Mouse (Mus musculus) brain, embryonic 14.5 days (tissue): ENCODE data around the gene Tor1b.
"Not testable (repeated sequence)": the region's sequence is repeated elsewhere in the genome, so short reads cannot be mapped to it uniquely, and the experiment has no call there.

Experiments
- CTCF ChIP-seq: fragments of 200-500 bp; IDR thresholded peaks from 2 replicates; pipeline ENCODE4 v1.5.1; 2012; ENCODE audit warnings: inconsistent platforms, mild to moderate bottlenecking, moderate library complexity, borderline replicate concordance; ENCODE audit not compliant: insufficient read depth, insufficient read length; ENCODE audit errors: extremely low read depth
- POLR2A ChIP-seq: fragments of 200-500 bp; IDR thresholded peaks from 2 replicates; pipeline ENCODE4 v1.6.1; 2012; ENCODE audit warnings: mild to moderate bottlenecking, inconsistent platforms, borderline replicate concordance; ENCODE audit not compliant: poor library complexity, insufficient read depth, insufficient read length, severe bottlenecking; ENCODE audit errors: extremely low read depth

DNA sequence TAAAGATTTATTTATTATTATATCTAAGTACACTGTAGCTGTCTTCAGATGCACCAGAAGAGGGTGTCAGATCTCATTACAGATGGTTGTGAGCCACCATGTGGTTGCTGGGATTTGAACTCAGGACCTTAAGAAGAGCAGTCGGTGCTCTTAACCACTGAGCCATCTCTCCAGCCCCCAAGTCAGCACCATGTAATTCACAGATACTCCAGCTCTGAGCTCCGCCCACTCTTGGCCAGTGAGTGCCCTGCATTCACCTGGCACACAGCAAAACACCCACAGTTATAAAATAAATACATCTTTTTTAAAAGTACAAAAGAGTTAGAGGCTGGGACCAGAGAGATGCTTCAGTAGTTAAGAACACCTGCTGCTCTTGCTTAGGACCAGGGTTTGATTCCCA, 21.9 kb upstream of the Tor1b start:
- TF ChIP-seq POLR2A, CTCF: not testable (repeated sequence)
